Mouse (Mus musculus): Measurements from ENCODE around the gene Klf1. TPM values are rescaled to one million over a fixed set of nuclear protein-coding genes. Genes with fewer than 3 reads are reported as not detected.

The Klf1 gene
- polyA plus RNA-seq, 1 experiment from 2014 or later = 0.51 TPM

GRCm38 (mm10) chr8:84913502-84913900 lies 11.8 kb downstream of the Klf1 start:
- H3K36me3 ChIP-seq (ENCODE audit: control insufficient read depth, insufficient read depth, low read length) = no peaks in the 10 kb centered on the region
- DNase-seq (ENCODE audit: low spot score) = no peak
- H3K9me3 ChIP-seq (ENCODE audit: control insufficient read depth, low read length) = no peaks in the 10 kb centered on the region
- no peak overlapping the region for H3K27ac ChIP-seq (replicated peaks)
- peak overlapping the region; percentile 65 for H3K4me2 ChIP-seq (replicated peaks; ENCODE audit: low read depth)
- H3K4me1 ChIP-seq (replicated peaks; ENCODE audit: control insufficient read depth, insufficient read depth) = 0 out of 2 replicates have a peak, but pooled peaks cover 3% of the 10 kb centered on the region
- H3K4me3 ChIP-seq (ENCODE audit: low read depth, low read length) = peak overlapping the region; percentile 40
- peak overlapping the region; percentile 51 for H3K9ac ChIP-seq (ENCODE audit: low read length)
- ATAC-seq (ENCODE audit: low FRiP score, low TSS enrichment) = no peak
- TF ChIP-seq EP300 (optimal IDR thresholded peaks at IDR 0.05) (no peak), CTCF (IDR thresholded peaks at IDR 0.05; ENCODE audit: low read depth) (no peak)
- WGBS = 10% methylated on average over 9 of the region's 9 CpGs
- no peaks in the 10 kb centered on the region for H3K27me3 ChIP-seq (ENCODE audit: control insufficient read depth, insufficient read depth, low read length)

GRCm38 (mm10) chr8:84913960-84914359 lies 12.2 kb downstream of the Klf1 start:
- Histone ChIP-seq H3K4me2 (replicated peaks; ENCODE audit: low read depth) (peak overlapping the region; percentile 65; the same call in 1 of the 2 replicates), H3K4me3 (ENCODE audit: low read depth, low read length) (no peak overlapping the region)

GRCm38 (mm10) chr8:84915269-84915668 lies 13.5 kb downstream of the Klf1 start:
- WGBS = 68% methylated on average over 8 of the region's 8 CpGs
- H3K9me3 ChIP-seq (ENCODE audit: control insufficient read depth, low read length) = no peaks in the 10 kb centered on the region
- 0 out of 2 replicates have a peak, but pooled peaks have one; percentile 30 for ATAC-seq (ENCODE audit: low FRiP score, low TSS enrichment)
- H3K9ac ChIP-seq (ENCODE audit: low read length) = no peak overlapping the region
- H3K4me1 ChIP-seq (replicated peaks; ENCODE audit: control insufficient read depth, insufficient read depth) = 0 out of 2 replicates have a peak, but pooled peaks cover 3% of the 10 kb centered on the region
- no peak overlapping the region for H3K27ac ChIP-seq (replicated peaks)
- TF ChIP-seq EP300 (optimal IDR thresholded peaks at IDR 0.05) (no peak), CTCF (IDR thresholded peaks at IDR 0.05; ENCODE audit: low read depth) (no peak)
- no peaks in the 10 kb centered on the region for H3K27me3 ChIP-seq (ENCODE audit: control insufficient read depth, insufficient read depth, low read length)
- H3K36me3 ChIP-seq (ENCODE audit: control insufficient read depth, insufficient read depth, low read length) = no peaks in the 10 kb centered on the region
- H3K4me3 ChIP-seq (ENCODE audit: low read depth, low read length) = no peak overlapping the region
- H3K4me2 ChIP-seq (replicated peaks; ENCODE audit: low read depth) = no peak overlapping the region
- DNase-seq (ENCODE audit: low spot score) = no peak

More at GRCm38 (mm10) chr8:84913960-84914359, 12.2 kb downstream of the Klf1 start:
- TF ChIP-seq CTCF (IDR thresholded peaks at IDR 0.05; ENCODE audit: low read depth) = peak; percentile 63
- no peak for TF ChIP-seq EP300 (optimal IDR thresholded peaks at IDR 0.05)
- H3K4me1 ChIP-seq (replicated peaks; ENCODE audit: control insufficient read depth, insufficient read depth) = 0 out of 2 replicates have a peak, but pooled peaks cover 3% of the 10 kb centered on the region
- DNase-seq (ENCODE audit: low spot score) (peak; percentile 68), ATAC-seq (ENCODE audit: low FRiP score, low TSS enrichment) (0 out of 2 replicates have a peak, but pooled peaks have one; percentile 6)
- WGBS = 27% methylated on average over 4 of the region's 4 CpGs
- no peak overlapping the region for H3K27ac ChIP-seq (replicated peaks)
- H3K36me3 ChIP-seq (ENCODE audit: control insufficient read depth, insufficient read depth, low read length) = no peaks in the 10 kb centered on the region
- H3K27me3 ChIP-seq (ENCODE audit: control insufficient read depth, insufficient read depth, low read length) = no peaks in the 10 kb centered on the region
- H3K9me3 ChIP-seq (ENCODE audit: control insufficient read depth, low read length) = no peaks in the 10 kb centered on the region
- H3K9ac ChIP-seq (ENCODE audit: low read length) = no peak overlapping the region

- no peaks in the 10 kb centered on the region for H3K36me3 ChIP-seq (ENCODE audit: control insufficient read depth, insufficient read depth, low read length)
- no peaks in the 10 kb centered on the region for H3K27me3 ChIP-seq (ENCODE audit: control insufficient read depth, insufficient read depth, low read length)
- no peaks in the 10 kb centered on the region for H3K9me3 ChIP-seq (ENCODE audit: control insufficient read depth, low read length)
- 48% methylated on average over 20 of the region's 20 CpGs for WGBS
- H3K27ac ChIP-seq (replicated peaks) = no peak overlapping the region
- H3K4me2 ChIP-seq (replicated peaks; ENCODE audit: low read depth) = no peak overlapping the region
- DNase-seq (ENCODE audit: low spot score) = no peak
- no peak overlapping the region for H3K9ac ChIP-seq (ENCODE audit: low read length)
- H3K4me1 ChIP-seq (replicated peaks; ENCODE audit: control insufficient read depth, insufficient read depth) = no peaks in the 10 kb centered on the region
- TF ChIP-seq CTCF (IDR thresholded peaks at IDR 0.05; ENCODE audit: low read depth) = no peak
- TF ChIP-seq EP300 (optimal IDR thresholded peaks at IDR 0.05) = no peak
- no peak for ATAC-seq (ENCODE audit: low FRiP score, low TSS enrichment)
- H3K4me3 ChIP-seq (ENCODE audit: low read depth, low read length) = no peak overlapping the region
These were observed 16.1 kb downstream of the Klf1 start for GRCm38 (mm10) chr8:84917781-84918180.

- DNase-seq (ENCODE audit: low spot score) (no peak), ATAC-seq (ENCODE audit: low FRiP score, low TSS enrichment) (no peak)
- WGBS = 90% methylated on average over 15 of the region's 15 CpGs
- no peak overlapping the region for H3K4me3 ChIP-seq (ENCODE audit: low read depth, low read length)
- H3K36me3 ChIP-seq (ENCODE audit: control insufficient read depth, insufficient read depth, low read length) = no peaks in the 10 kb centered on the region
- H3K9ac ChIP-seq (ENCODE audit: low read length) = no peak overlapping the region
- no peak overlapping the region for H3K4me2 ChIP-seq (replicated peaks; ENCODE audit: low read depth)
- TF ChIP-seq CTCF (IDR thresholded peaks at IDR 0.05; ENCODE audit: low read depth) = no peak
- TF ChIP-seq EP300 (optimal IDR thresholded peaks at IDR 0.05) = no peak
- H3K27ac ChIP-seq (replicated peaks) = no peak overlapping the region
- H3K4me1 ChIP-seq (replicated peaks; ENCODE audit: control insufficient read depth, insufficient read depth) = no peaks in the 10 kb centered on the region
- H3K27me3 ChIP-seq (ENCODE audit: control insufficient read depth, insufficient read depth, low read length) = no peaks in the 10 kb centered on the region
- H3K9me3 ChIP-seq (ENCODE audit: control insufficient read depth, low read length) = no peaks in the 10 kb centered on the region
These were observed 16.9 kb downstream of the Klf1 start for GRCm38 (mm10) chr8:84918646-84919045.

GRCm38 (mm10) chr8:84921596-84921995 lies 19.9 kb downstream of the Klf1 start:
- TF ChIP-seq EP300 (optimal IDR thresholded peaks at IDR 0.05) = no peak
- no peak for TF ChIP-seq CTCF (IDR thresholded peaks at IDR 0.05; ENCODE audit: low read depth)
- no peaks in the 10 kb centered on the region for H3K36me3 ChIP-seq (ENCODE audit: control insufficient read depth, insufficient read depth, low read length)
- no peaks in the 10 kb centered on the region for H3K4me1 ChIP-seq (replicated peaks; ENCODE audit: control insufficient read depth, insufficient read depth)
- ATAC-seq (ENCODE audit: low FRiP score, low TSS enrichment) (no peak), DNase-seq (ENCODE audit: low spot score) (no peak)
- H3K9me3 ChIP-seq (ENCODE audit: control insufficient read depth, low read length) = no peaks in the 10 kb centered on the region
- 63% methylated on average over 2 of the region's 2 CpGs for WGBS
- no peak overlapping the region for H3K4me2 ChIP-seq (replicated peaks; ENCODE audit: low read depth)
- no peak overlapping the region for H3K27ac ChIP-seq (replicated peaks)
- no peak overlapping the region for H3K4me3 ChIP-seq (ENCODE audit: low read depth, low read length)
- H3K9ac ChIP-seq (ENCODE audit: low read length) = no peak overlapping the region
- no peaks in the 10 kb centered on the region for H3K27me3 ChIP-seq (ENCODE audit: control insufficient read depth, insufficient read depth, low read length)

Data from stomach, postnatal 0 days (tissue).